Mouse (Mus musculus): Measurements from ENCODE around the gene Glce. TPM values are rescaled to one million over a fixed set of nuclear protein-coding genes. Genes with fewer than 3 reads are reported as not detected.

The Glce gene
- 10 to 100 TPM; 22.8 to 25.0 (median 24.5) TPM for total RNA-seq (2022)

DNA sequence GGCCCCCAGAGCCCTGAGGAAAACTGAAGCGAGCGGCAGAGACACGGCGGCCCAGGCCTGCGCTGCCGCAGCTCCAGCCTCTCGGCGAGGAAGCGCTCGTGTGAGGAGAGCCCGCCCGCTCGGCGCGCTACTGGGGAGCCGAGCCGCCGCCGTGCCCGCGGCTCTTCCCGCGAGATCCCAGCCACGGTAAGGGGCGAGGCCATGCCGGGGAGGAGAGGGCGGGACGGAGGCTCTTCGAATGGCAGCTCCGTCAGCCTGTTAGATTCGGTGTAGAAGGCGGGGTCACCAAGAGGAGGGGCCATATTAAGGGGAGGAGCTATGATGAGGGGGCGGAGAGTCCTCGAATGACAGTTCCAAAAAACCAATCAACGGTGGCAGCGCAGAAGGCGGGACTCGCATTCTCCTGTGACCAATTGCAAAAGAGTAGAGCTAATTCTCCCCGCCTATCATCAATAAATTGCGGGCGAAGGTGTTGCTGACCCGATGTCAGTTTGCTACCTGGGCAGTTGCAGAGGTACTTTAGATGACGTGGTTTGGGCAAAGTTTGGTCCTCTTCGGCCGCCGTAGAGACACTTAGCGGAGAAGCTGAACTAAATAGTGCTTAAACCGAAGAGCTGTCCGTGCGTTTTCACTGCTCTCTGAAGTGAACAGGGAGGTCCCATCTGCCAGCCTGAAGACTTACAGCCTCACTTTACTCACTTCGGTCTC is at the start of gene Glce:
Gene Glce (minus strand): TSS at position 148 of the 708 bp plus-strand sequence.
- peak; percentile 98 for DNase-seq (ENCODE audit: low spot score in 2 of 2)

DNA sequence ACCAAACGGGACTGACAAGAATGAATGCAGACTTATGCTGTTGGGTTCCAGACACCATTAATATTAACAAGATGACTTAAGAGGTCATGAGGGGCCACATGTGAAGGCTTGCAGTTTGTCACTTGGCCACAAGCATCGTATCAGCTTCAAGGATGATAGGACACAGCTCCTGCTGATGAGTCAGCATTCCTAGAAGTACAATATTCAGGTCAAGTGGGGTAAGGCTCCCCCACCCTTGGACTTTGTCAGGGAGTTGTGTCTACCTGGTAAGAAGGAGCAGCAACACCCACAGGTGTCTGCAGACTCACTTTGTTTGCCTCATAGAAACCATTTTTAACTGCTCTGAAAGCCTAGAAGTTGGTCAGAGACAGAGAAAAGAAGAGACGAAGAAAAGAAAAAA is 49.8 kb upstream of the Glce start:
- no peak for DNase-seq (ENCODE audit: low spot score in 2 of 2)

- DNase-seq (ENCODE audit: low spot score in 2 of 2), result no peak
Measured at GRCm38 (mm10) chr9:62170921-62171320, 48.5 kb upstream of the Glce start.

GRCm38 (mm10) chr9:62166621-62167020 is 44.2 kb upstream of the Glce start:
- no peak for DNase-seq (ENCODE audit: low spot score in 2 of 2)

GRCm38 (mm10) chr9:62166186-62166585 is 43.7 kb upstream of the Glce start:
- DNase-seq (ENCODE audit: low spot score in 2 of 2), result no peak

DNA sequence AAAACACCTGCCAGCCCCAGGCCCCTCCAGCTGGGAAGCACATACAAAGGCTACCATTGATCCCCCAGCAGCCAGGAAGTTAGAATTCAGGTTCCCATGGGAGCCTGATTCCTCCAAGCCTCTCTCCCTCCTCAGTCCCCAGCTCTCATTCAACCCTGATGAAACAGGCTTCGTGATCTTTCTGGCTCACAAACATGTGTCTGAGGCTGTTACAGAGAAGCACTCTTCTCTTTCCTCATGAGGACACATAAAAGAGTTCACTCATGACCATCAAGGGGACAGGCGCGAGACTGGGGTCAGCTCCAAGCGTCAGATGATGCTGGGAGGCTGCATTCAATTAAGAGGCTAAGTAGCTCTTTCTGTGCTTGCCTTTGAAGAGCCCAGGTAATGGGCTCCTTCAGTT is 40.4 kb upstream of the Glce start:
- no peak for DNase-seq (ENCODE audit: low spot score in 2 of 2)

DNA sequence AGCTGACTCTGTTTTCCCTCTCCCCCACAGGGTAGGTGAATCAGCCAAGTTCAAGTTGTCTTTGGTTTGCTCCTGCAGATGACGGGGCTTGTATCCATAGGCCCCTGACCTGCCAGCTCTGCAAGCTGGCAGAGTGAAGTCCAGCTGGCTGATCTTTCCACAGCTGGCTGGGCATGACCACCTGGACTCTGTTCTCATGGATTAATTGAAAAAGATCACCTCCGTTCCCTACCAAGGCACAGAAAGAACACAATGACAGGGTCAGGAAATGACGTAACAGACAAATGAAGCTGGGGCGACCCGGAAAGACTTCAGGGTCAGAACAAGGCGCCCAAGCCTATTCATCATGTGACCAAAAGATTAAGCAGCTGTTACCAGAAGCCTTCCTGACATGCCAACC is 38.3 kb upstream of the Glce start:
- DNase-seq (ENCODE audit: low spot score in 2 of 2), result no peak

DNA sequence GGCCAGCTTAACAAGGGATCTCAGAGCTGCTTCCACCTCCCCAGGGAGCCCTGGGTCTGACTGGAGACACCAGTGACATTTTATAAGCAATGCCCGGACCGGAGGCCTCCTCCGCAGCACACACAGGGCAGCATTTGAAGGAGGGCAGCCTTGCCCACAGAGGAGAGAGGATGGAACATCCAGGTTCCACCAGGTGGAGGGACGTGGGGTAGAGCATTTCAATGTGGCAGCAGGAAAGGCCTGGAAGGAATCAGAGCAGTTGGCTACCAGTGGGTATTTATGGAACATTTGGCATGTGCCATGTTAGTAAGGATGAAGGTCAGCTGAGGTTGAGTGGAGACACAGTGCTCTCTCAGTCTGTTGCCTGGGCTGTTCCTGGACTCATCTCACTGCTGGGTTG is 36.3 kb upstream of the Glce start:
- DNase-seq (ENCODE audit: low spot score in 2 of 2), result no peak

- no peak for DNase-seq (ENCODE audit: low spot score in 2 of 2)
Measured at GRCm38 (mm10) chr9:62155821-62156220, 33.4 kb upstream of the Glce start.

GRCm38 (mm10) chr9:62155400-62155799 is 32.9 kb upstream of the Glce start:
- DNase-seq (ENCODE audit: low spot score in 2 of 2), result no peak

DNA sequence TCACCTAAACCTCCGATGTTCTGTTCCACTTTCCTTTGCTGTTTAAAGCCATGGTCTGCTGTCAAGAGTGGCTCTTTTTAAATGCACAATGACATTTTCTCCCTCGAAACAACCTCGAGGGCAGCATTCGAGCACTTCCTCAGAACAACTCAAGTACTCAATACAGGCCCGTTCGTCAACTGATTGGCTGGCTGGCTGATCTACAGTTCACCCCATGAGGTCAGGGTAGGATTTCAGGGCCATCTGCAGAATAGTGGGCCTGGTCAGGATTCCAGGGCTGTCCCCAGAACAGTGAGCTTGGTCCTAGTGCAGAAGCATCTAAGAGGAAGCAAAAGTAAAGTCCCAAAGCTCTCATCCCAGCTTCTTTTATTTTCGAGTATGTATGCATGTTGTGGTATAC is 32.5 kb upstream of the Glce start:
- DNase-seq (ENCODE audit: low spot score in 2 of 2), result no peak

DNA sequence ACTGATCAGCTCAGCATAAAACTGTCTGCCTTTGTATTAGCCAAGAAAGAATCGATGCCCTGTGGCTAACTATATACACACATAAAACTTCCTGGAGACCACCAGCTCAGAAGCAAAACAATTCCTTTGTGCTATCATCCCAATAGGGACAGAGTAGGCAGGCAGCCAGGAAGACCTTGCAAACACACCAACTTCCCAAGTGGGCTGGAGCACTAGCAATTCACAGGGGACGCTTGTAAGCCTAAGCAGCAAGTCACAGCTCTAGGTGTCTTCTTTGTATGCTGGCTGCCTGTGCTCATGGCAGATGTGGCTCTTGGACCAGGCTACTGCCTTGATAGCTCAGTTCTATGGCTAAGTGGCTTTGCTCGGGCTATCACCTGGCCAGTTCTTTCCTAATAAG is 32.1 kb upstream of the Glce start:
- no peak for DNase-seq (ENCODE audit: low spot score in 2 of 2)

DNA sequence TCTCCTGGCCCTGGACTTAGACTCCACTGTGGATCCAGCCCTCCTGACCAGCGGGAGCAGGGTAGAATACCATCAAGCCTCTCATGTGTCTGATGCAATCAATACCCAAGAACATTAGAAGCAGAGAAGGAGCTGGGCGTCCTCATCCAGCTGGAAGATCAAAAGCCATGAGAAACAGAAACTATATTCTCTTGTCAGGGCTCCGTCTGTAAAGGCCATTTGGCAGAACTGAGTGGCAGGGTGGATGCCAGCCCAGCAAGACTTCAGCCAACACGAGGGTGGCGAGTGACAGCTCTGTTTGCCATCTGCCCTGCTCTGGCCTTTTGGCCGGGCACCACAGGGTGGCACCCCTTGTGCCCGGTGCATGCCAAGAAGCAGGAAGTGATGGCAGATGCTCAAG is 30.8 kb upstream of the Glce start:
- DNase-seq (ENCODE audit: low spot score in 2 of 2), result no peak

GRCm38 (mm10) chr9:62152506-62152905 is 30.1 kb upstream of the Glce start:
- no peak for DNase-seq (ENCODE audit: low spot score in 2 of 2)

DNA sequence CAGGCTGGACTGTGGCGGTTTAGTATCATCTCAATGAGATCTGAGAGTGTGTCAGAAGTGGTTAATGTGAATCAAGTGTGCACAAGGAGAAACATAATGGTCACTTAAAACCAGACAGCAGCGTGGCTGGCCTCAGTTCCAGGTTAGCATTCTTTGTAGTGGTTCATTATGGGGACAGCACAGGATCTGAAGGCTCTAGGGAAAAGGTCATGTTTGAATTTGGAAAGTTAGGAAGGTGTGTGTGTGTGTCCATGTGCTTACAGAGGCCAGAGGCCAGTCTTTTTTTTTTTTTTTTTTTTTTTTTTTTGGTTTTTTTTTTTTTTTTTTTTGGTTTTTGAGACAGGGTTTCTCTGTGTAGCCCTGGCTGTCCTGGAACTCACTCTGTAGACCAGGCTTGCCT is 22.7 kb upstream of the Glce start:
- no peak for DNase-seq (ENCODE audit: low spot score in 2 of 2)

- no peak for DNase-seq (ENCODE audit: low spot score in 2 of 2)
Measured at GRCm38 (mm10) chr9:62143428-62143827, 21.0 kb upstream of the Glce start.

DNA sequence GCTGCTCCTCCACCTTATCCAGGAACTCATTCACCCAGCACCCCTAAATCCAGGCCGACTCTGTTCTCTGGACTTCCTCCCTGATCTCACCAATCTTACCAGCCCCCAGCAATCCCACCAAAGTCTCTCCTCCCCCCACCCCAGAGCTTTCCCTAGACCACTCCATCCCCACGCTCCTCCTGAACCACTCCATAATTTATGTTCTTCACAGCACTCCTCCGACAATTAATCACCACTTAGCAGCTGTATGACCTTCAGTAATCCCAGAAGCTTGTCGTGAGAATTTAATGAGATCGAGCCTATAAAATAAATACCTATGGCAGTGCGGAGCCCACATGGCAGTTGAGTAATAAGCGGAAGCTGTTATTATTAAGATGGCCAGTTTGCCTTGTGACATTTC is 16.6 kb upstream of the Glce start:
- DNase-seq (ENCODE audit: low spot score in 2 of 2), result no peak

DNA sequence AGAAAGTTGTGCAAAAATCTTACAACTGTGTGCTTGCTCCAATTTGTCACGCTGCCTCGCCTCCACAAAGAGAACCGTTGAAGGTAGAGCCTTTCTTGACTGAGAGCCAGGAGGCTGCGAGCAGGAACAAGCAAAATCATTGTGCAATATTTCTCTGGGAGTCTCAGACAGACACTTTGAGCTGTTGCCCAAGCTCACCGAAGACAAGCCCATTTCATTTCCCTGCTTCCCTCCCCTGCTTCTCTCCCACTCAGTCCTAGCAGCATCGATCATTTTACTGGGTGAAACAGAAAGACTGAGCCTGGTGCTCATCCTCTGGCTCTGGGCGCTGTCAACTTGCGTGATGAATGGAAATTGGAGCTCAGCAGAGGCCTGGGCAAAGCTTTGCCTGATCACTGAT is 14.8 kb upstream of the Glce start:
- DNase-seq (ENCODE audit: low spot score in 2 of 2), result peak; percentile 42 to 54

DNA sequence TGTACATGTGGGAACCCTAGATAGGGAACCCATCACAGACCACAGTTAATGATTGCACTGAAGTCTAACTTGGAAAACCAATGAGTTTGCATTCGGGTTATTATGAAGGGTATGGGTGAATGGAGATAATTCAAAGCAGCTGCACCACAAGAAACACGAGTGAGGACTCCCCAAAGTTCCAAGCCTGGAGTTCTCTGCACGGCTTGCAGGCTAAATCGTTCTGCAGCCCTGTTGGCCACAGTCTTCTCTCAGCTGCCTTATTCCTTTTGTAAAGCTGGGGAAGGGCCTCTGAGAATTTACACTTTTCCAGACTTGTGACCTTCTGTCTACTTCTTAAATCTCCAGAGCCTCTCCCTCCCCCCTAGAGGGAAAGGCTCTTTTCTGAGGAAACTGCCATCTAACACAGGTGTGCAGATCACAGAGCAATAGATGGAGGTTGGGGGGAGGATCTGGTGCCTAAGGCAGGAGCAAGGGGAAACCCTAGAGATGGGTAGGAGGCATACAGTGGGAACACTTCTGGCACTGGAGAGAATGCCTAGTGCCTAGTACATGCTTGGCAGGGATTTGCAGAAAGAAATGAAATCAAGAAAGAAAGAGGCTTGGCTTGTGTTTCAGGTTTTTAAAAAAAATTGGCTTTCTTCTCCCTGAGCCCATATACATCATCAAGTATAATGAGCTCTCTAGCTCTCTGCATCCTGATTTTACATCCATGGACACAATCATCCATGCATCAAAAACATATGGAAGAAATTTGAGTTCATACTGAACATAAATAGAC is 9.7 kb upstream of the Glce start:
- DNase-seq (ENCODE audit: low spot score in 2 of 2), result no peak

- no peak for DNase-seq (ENCODE audit: low spot score in 2 of 2)
Measured at GRCm38 (mm10) chr9:62130746-62131145, 8.3 kb upstream of the Glce start.

DNA sequence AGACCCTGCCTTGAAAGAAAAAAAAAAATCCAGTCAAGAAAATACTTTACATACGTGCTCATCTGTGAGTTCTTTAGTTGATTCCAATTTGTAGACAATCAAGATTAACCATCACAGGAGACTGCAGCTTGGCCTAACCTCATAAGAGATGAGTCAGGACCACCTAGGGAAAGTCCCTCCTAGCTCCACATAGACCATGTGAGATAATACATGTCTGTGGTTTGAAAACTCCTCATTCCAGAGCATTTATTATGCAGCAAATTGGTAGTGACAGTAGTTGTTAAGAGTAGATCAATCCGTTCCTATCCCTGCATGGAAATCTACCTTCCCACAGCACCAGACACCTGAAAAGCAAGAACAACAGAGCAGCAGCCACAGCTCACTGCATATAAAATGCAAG is 5.6 kb upstream of the Glce start:
- no peak for DNase-seq (ENCODE audit: low spot score in 2 of 2)

DNA sequence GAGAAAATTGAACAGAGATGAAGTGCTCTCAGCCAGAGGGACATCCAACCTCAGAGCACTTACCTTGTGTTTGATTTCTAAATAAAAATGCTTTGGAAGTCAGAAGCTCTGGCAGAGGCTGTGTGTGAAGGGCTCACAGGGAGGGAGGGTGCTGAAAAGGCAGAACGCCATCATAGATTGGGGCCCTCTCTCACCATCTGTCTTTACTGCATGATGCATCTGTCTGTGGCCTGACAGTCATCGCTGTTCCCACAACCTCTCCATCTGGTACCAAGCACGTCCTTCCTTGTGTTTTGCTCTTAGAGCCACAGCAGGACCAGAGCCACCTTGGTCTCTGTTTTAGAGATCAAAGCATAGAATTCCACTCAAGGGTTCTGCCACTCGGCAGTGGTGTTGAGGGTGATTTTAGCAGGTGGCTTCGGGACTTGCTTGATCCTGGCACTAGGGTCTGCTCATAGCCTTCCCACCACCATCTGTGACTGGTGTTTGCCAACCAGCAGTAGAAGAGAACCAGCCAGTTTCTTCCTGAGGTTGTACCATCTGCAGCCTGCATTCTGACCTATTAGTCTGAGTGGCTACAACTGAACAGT is 3.6 kb upstream of the Glce start:
- peak; percentile 34 to 45 for DNase-seq (ENCODE audit: low spot score in 2 of 2)

DNA sequence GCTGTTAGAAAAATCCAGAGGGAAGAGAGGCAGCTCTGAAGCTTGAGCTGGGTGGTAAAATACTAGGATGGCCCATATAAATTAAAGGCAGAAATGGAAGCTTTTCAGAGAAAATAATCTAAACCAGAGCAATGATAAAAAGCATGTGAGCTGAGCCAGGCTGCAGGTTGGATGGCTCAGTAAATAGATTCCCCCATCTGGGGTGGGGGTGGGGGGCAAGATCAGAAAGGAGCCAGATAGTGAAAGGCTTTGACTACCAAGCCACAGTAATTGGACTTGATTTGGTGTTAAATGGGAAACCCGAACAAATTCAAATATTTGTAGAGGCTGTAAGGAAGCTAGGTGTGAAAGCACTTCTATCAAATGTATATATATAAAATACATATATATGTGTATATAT is 1.8 kb upstream of the Glce start:
- no peak for DNase-seq (ENCODE audit: low spot score in 2 of 2)

Data from layer of hippocampus, adult 8-10 months (tissue).